Mouse (Mus musculus) limb, embryonic 12.5 days (tissue): ENCODE results near the gene Dok4. TPM values are rescaled to one million over a fixed set of nuclear protein-coding genes. Genes with fewer than 3 reads are reported as not detected.

ENCODE experiments used
- ATAC-seq: fragments of 200-750 bp; cut with Nextera tagmentation; 2 replicates; pipeline ENCODE4 v1.8.0; 2017; ENCODE audit warnings: low read depth, moderate TSS enrichment; ENCODE audit not compliant: insufficient number of reproducible peaks, insufficient read depth, low FRiP score, low TSS enrichment
- H3K27ac ChIP-seq: fragments of 300-500 bp; sonication (generic); 2 replicates; pipeline ENCODE4 v1.5.1; 2016; ENCODE audit warnings: mild to moderate bottlenecking, moderate library complexity
- H3K27me3 ChIP-seq: fragments of 300-500 bp; sonication (generic); 2 replicates; pipeline ENCODE4 v1.6.1; 2016; ENCODE audit warnings: mild to moderate bottlenecking, moderate library complexity
- H3K36me3 ChIP-seq: fragments of 300-500 bp; sonication (generic); 2 replicates; pipeline ENCODE4 v1.6.1; 2016; ENCODE audit warnings: mild to moderate bottlenecking, moderate library complexity
- H3K4me1 ChIP-seq: fragments of 300-500 bp; sonication (generic); replicated peaks from 2 replicates; pipeline ENCODE4 v1.6.1; 2016
- H3K4me2 ChIP-seq: fragments of 300-500 bp; sonication (generic); 2 replicates; pipeline ENCODE4 v1.6.1; 2016; ENCODE audit warnings: mild to moderate bottlenecking, moderate library complexity
- H3K4me3 ChIP-seq: fragments of 300-500 bp; sonication (generic); replicated peaks from 2 replicates; pipeline ENCODE4 v1.5.1; 2016; ENCODE audit warnings: mild to moderate bottlenecking
- H3K9ac ChIP-seq: fragments of 300-500 bp; sonication (generic); replicated peaks from 2 replicates; pipeline ENCODE4 v1.6.1; 2016; ENCODE audit warnings: mild to moderate bottlenecking, moderate library complexity
- H3K9me3 ChIP-seq: fragments of 300-500 bp; sonication (generic); 2 replicates; pipeline ENCODE4 v1.6.1; 2016; ENCODE audit warnings: mild to moderate bottlenecking, moderate library complexity
- WGBS: fragments of 180-500 bp; shearing (Covaris S2); methylation state at CpG from one replicate; pipeline ENCODE4 v1.1.7; 2016; 5-methylcytosine and 5-hydroxymethylcytosine counted together
- polyA plus RNA-seq: library from polyadenylated mRNA; unstranded; fragments of >200 nt; fragmentation: Nextera tagmentation; extraction: Ambion mirVana; gene quantifications from 2 replicates; pipeline ENCODE4 v1.2.1, GENCODE M21; 2016

Gene Dok4
- polyA plus RNA-seq, 1 experiment from 2014 or later = 20.0 TPM

- no peaks in the 10 kb centered on the region for H3K9me3 ChIP-seq
- ATAC-seq = no peak
- no peak overlapping the region for H3K4me3 ChIP-seq
- no peak overlapping the region for H3K27ac ChIP-seq
- H3K4me2 ChIP-seq = no peak overlapping the region
- no peak overlapping the region for H3K9ac ChIP-seq
- peaks cover 59% of the 10 kb centered on the region for H3K36me3 ChIP-seq
- 82% methylated on average over 7 of the region's 7 CpGs for WGBS
- no peaks in the 10 kb centered on the region for H3K4me1 ChIP-seq
- no peaks in the 10 kb centered on the region for H3K27me3 ChIP-seq
These were observed 55.6 kb downstream of the Dok4 start for GRCm38 (mm10) chr8:94820553-94820952.

DNA sequence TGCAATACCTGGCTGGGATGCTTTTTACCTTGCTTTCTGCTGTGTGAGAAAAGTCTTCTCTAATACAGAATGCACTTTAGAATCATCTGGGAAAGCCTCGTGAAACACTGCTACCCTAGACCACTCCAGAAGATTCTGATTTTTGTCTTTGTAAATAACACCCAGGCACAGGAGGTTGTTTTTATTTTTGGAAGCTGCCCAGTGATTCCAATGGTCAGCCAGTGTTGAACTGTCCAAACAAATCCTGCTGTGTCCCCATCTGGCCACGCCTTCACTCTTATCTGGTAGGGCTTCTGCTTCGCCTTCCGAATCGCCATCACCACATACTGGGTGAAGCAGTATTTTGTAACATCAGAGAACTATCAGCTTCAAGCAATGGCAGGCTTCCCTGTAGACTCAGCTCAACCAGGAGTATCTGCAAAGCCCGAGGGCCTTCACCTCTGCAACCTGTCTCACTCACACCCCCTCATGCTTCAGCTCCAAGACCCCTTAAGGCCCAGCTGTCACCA is 56.4 kb downstream of the Dok4 start:
- 83% methylated on average over 6 of the region's 6 CpGs for WGBS
- no peak overlapping the region for H3K27ac ChIP-seq
- no peak overlapping the region for H3K9ac ChIP-seq

DNA sequence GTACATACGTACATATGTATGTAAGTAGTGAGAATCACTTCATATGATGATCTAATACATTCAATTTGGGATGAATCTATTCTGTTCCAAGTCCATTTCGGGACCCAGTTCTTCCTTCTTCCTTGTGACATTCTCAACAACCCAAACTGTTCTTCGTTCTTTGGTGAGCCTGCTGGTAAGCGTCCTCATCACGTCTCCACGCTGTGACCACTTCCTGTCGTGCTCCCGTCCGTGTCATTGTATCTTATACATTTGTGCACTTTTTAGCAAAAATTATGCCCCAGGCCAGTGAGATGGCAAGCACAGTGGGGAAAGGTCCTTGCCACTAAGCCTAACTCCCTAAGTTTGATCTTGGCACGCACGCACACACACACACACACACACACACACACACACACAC is 58.2 kb downstream of the Dok4 start:
- Histone ChIP-seq H3K27ac (no peak overlapping the region), H3K36me3 (peaks cover 34% of the 10 kb centered on the region), H3K4me1 (no peaks in the 10 kb centered on the region), H3K4me3 (no peak overlapping the region), H3K9ac (no peak overlapping the region), H3K4me2 (no peak overlapping the region), H3K9me3 (no peaks in the 10 kb centered on the region), H3K27me3 (no peaks in the 10 kb centered on the region)
- WGBS = 90% methylated on average over 11 of the region's 11 CpGs
- ATAC-seq = no peak

More for the DNA sequence above, 56.4 kb downstream of the Dok4 start:
- Histone ChIP-seq H3K27me3 (no peaks in the 10 kb centered on the region), H3K36me3 (peaks cover 52% of the 10 kb centered on the region), H3K4me3 (no peak overlapping the region), H3K9me3 (no peaks in the 10 kb centered on the region), H3K4me1 (no peaks in the 10 kb centered on the region), H3K4me2 (no peak overlapping the region)
- ATAC-seq = no peak

DNA sequence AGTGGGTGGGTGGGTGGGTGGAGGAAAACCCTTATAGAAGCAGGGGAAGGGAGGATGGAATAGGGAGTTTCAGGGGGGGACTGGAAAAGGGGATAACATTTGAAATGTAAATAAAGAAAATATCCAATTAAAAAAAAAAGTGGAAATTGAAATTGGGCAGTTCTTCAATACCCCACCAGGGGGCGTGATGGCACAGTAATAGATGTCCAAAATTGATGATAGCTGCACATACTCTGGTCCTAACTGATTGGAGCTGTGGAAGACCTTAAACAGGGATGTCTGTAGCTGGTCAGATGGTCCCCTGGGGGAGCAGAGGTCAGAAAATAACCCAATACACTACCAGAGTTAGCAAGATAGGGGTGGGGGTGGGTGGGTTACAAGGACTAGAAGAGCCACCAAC is 61.6 kb downstream of the Dok4 start:
- Histone ChIP-seq H3K36me3 (peaks cover 2% of the 10 kb centered on the region; the same call in 1 of the 2 replicates), H3K27ac (no peak overlapping the region), H3K27me3 (no peaks in the 10 kb centered on the region), H3K4me2 (no peak overlapping the region), H3K4me1 (no peaks in the 10 kb centered on the region), H3K9ac (no peak overlapping the region), H3K9me3 (no peaks in the 10 kb centered on the region), H3K4me3 (no peak overlapping the region)
- WGBS = 0% methylated on average over 1 of the region's 1 CpGs
- no peak for ATAC-seq

Other genes with a start within 250 kb of the Dok4 start
- 172 and 173 TPM in 2 replicates for gene Arl2bp, start 209.7 kb downstream of the Dok4 start, polyA plus RNA-seq
- 0.40 and 0.42 TPM in 2 replicates for gene Pllp, start 180.1 kb downstream of the Dok4 start, polyA plus RNA-seq
- not detected in 2 replicates for gene Ccl22, start 130.7 kb downstream of the Dok4 start, polyA plus RNA-seq
- gene Cx3cl1, start 104.3 kb downstream of the Dok4 start, polyA plus RNA-seq = 5.3 and 7.5 TPM in 2 replicates
- not detected in 2 replicates for gene Ccl17, start 65.9 kb downstream of the Dok4 start, polyA plus RNA-seq
- gene Coq9, start 38.0 kb downstream of the Dok4 start, polyA plus RNA-seq = 61.8 and 64.4 TPM in 2 replicates
- gene Ciapin1, start 38.0 kb downstream of the Dok4 start, polyA plus RNA-seq = 145 and 156 TPM in 2 replicates
- gene Polr2c, start 18.9 kb downstream of the Dok4 start, polyA plus RNA-seq = 161 and 173 TPM in 2 replicates
- gene Ccdc102a, start 41.8 kb upstream of the Dok4 start, polyA plus RNA-seq = 48.5 and 52.6 TPM in 2 replicates
- 0.23 TPM in 1 of 2 replicates, not detected in the other for gene Adgrg5, start 47.4 kb upstream of the Dok4 start, polyA plus RNA-seq
- 7.0 and 7.1 TPM in 2 replicates for gene Adgrg1, start 98.4 kb upstream of the Dok4 start, polyA plus RNA-seq
- 2.2 and 2.7 TPM in 2 replicates for gene Adgrg3, start 141.4 kb upstream of the Dok4 start, polyA plus RNA-seq
- gene Drc7, start 178.8 kb upstream of the Dok4 start, polyA plus RNA-seq = 0.23 TPM in 1 of 2 replicates, not detected in the other
- gene Katnb1, start 204.9 kb upstream of the Dok4 start, polyA plus RNA-seq = 26.7 and 27.6 TPM in 2 replicates